Mouse (Mus musculus): ENCODE data around the gene Timp1. TPM values are rescaled to one million over a fixed set of nuclear protein-coding genes. Genes with fewer than 3 reads are reported as not detected.

Gene Timp1
- polyA plus RNA-seq (2017; shearing (Covaris generic)) = 0.62 TPM

GRCm38 (mm10) chrX:20869962-20870513, at the start of gene Timp1:
Gene Timp1, plus strand, starts transcription at chrX:20870166.

GRCm38 (mm10) chrX:20920844-20921364, 50.9 kb downstream of the Timp1 start, which contains the start of gene Syn1:
Gene Syn1, minus strand, starts transcription at chrX:20921004.

Other genes starting within 250 kb of the Timp1 start
- 182 TPM for gene Uba1, start 211.8 kb upstream of the Timp1 start, polyA plus RNA-seq (2017; shearing (Covaris generic))
- 71.8 TPM for gene Cdk16, start 182.2 kb upstream of the Timp1 start, polyA plus RNA-seq (2017; shearing (Covaris generic))
- gene Usp11, start 166.3 kb upstream of the Timp1 start, polyA plus RNA-seq (2017; shearing (Covaris generic)) = 12.1 TPM
- gene Araf, start 72.4 kb upstream of the Timp1 start, polyA plus RNA-seq (2017; shearing (Covaris generic)) = 161 TPM
- 0.62 TPM for gene Syn1, start 50.8 kb downstream of the Timp1 start, polyA plus RNA-seq (2017; shearing (Covaris generic))
- 1.4 TPM for gene Cfp, start 61.4 kb downstream of the Timp1 start, polyA plus RNA-seq (2017; shearing (Covaris generic))
- 6.1 TPM for gene Elk1, start 80.4 kb downstream of the Timp1 start, polyA plus RNA-seq (2017; shearing (Covaris generic))
- 51.5 TPM for gene Uxt, start 91.9 kb downstream of the Timp1 start, polyA plus RNA-seq (2017; shearing (Covaris generic))
- 12.9 TPM for gene Zfp182, start 192.2 kb downstream of the Timp1 start, polyA plus RNA-seq (2017; shearing (Covaris generic))
- not detected for gene Spaca5, start 198.2 kb downstream of the Timp1 start, polyA plus RNA-seq (2017; shearing (Covaris generic))
- 1.2 TPM for gene Zfp300, start 219.4 kb downstream of the Timp1 start, polyA plus RNA-seq (2017; shearing (Covaris generic))
- not detected for gene Ssxa1, start 245.7 kb downstream of the Timp1 start, polyA plus RNA-seq (2017; shearing (Covaris generic))